Mouse (Mus musculus): Measurements from ENCODE around the gene Pfdn2. TPM values are rescaled to one million over a fixed set of nuclear protein-coding genes. Genes with fewer than 3 reads are reported as not detected.

Gene Pfdn2
- polyA plus RNA-seq, 1 experiment from 2014 or later, result 123 TPM

Other genes starting within 250 kb of the Pfdn2 start
- gene Cfap126, start 231.8 kb upstream of the Pfdn2 start, polyA plus RNA-seq (2016; fragmentation: Nextera tagmentation; extraction: Ambion mirVana), result 1.5 and 1.6 TPM in 2 replicates
- gene Sdhc, start 195.1 kb upstream of the Pfdn2 start, polyA plus RNA-seq (2016; fragmentation: Nextera tagmentation; extraction: Ambion mirVana), result 182 and 217 TPM in 2 replicates
- gene Mpz, start 195.0 kb upstream of the Pfdn2 start, polyA plus RNA-seq (2016; fragmentation: Nextera tagmentation; extraction: Ambion mirVana), result 1.5 and 2.6 TPM in 2 replicates
- gene Pcp4l1, start 149.4 kb upstream of the Pfdn2 start, polyA plus RNA-seq (2016; fragmentation: Nextera tagmentation; extraction: Ambion mirVana), result 2.0 and 2.8 TPM in 2 replicates
- gene Nr1i3, start 131.7 kb upstream of the Pfdn2 start, polyA plus RNA-seq (2016; fragmentation: Nextera tagmentation; extraction: Ambion mirVana), result 0.17 and 0.43 TPM in 2 replicates
- 29.7 and 31.9 TPM in 2 replicates for gene Tomm40l, start 123.2 kb upstream of the Pfdn2 start, polyA plus RNA-seq (2016; fragmentation: Nextera tagmentation; extraction: Ambion mirVana)
- gene Apoa2, start 120.6 kb upstream of the Pfdn2 start, polyA plus RNA-seq (2016; fragmentation: Nextera tagmentation; extraction: Ambion mirVana), result 2.1 and 3.1 TPM in 2 replicates
- 15.9 and 21.0 TPM in 2 replicates for gene Fcer1g, start 111.3 kb upstream of the Pfdn2 start, polyA plus RNA-seq (2016; fragmentation: Nextera tagmentation; extraction: Ambion mirVana)
- gene Adamts4, start 95.2 kb upstream of the Pfdn2 start, polyA plus RNA-seq (2016; fragmentation: Nextera tagmentation; extraction: Ambion mirVana), result 10.5 and 11.0 TPM in 2 replicates
- gene Ndufs2, start 94.3 kb upstream of the Pfdn2 start, polyA plus RNA-seq (2016; fragmentation: Nextera tagmentation; extraction: Ambion mirVana), result 251 and 257 TPM in 2 replicates
- 82.1 and 84.8 TPM in 2 replicates for gene B4galt3, start 75.3 kb upstream of the Pfdn2 start, polyA plus RNA-seq (2016; fragmentation: Nextera tagmentation; extraction: Ambion mirVana)
- 71.9 and 75.9 TPM in 2 replicates for gene Ppox, start 64.5 kb upstream of the Pfdn2 start, polyA plus RNA-seq (2016; fragmentation: Nextera tagmentation; extraction: Ambion mirVana)
- 132 and 134 TPM in 2 replicates for gene Usp21, start 57.7 kb upstream of the Pfdn2 start, polyA plus RNA-seq (2016; fragmentation: Nextera tagmentation; extraction: Ambion mirVana)
- gene Ufc1, start 50.6 kb upstream of the Pfdn2 start, polyA plus RNA-seq (2016; fragmentation: Nextera tagmentation; extraction: Ambion mirVana), result 108 and 111 TPM in 2 replicates
- 59.2 and 62.9 TPM in 2 replicates for gene Dedd, start 16.5 kb upstream of the Pfdn2 start, polyA plus RNA-seq (2016; fragmentation: Nextera tagmentation; extraction: Ambion mirVana)
- gene Nit1, start within 50 bp of the Pfdn2 start, polyA plus RNA-seq (2016; fragmentation: Nextera tagmentation; extraction: Ambion mirVana), result 43.8 and 43.9 TPM in 2 replicates
- gene Klhdc9, start 15.1 kb downstream of the Pfdn2 start, polyA plus RNA-seq (2016; fragmentation: Nextera tagmentation; extraction: Ambion mirVana), result 2.0 and 2.2 TPM in 2 replicates
- gene Nectin4, start 24.4 kb downstream of the Pfdn2 start, polyA plus RNA-seq (2016; fragmentation: Nextera tagmentation; extraction: Ambion mirVana), result 6.2 and 7.8 TPM in 2 replicates
- 0.75 and 0.91 TPM in 2 replicates for gene Arhgap30, start 43.3 kb downstream of the Pfdn2 start, polyA plus RNA-seq (2016; fragmentation: Nextera tagmentation; extraction: Ambion mirVana)
- gene Usf1, start 65.6 kb downstream of the Pfdn2 start, polyA plus RNA-seq (2016; fragmentation: Nextera tagmentation; extraction: Ambion mirVana), result 113 and 123 TPM in 2 replicates
- 7.5 and 7.7 TPM in 2 replicates for gene Tstd1, start 73.2 kb downstream of the Pfdn2 start, polyA plus RNA-seq (2016; fragmentation: Nextera tagmentation; extraction: Ambion mirVana)
- 32.9 and 36.8 TPM in 2 replicates for gene F11r, start 91.9 kb downstream of the Pfdn2 start, polyA plus RNA-seq (2016; fragmentation: Nextera tagmentation; extraction: Ambion mirVana)
- 11.7 and 12.6 TPM in 2 replicates for gene Alyref2, start 157.8 kb downstream of the Pfdn2 start, polyA plus RNA-seq (2016; fragmentation: Nextera tagmentation; extraction: Ambion mirVana)
- gene Itln1, start 189.6 kb downstream of the Pfdn2 start, polyA plus RNA-seq (2016; fragmentation: Nextera tagmentation; extraction: Ambion mirVana), result not detected in 2 replicates
- gene Cd244a, start 213.5 kb downstream of the Pfdn2 start, polyA plus RNA-seq (2016; fragmentation: Nextera tagmentation; extraction: Ambion mirVana), result 0.10 TPM in 2 replicates